Mouse (Mus musculus) thymus, adult 2 months (tissue): ENCODE measurements around the gene Gm4952. TPM values are rescaled to one million over a fixed set of nuclear protein-coding genes. Genes with fewer than 3 reads are reported as not detected.

Experiments
- DNase-seq: peaks from one replicate; pipeline ENCODE4 v3.0.0; 2021
- H3K27ac ChIP-seq: fragments of 200-500 bp; 2 replicates; pipeline ENCODE4 v1.5.1; 2012; ENCODE audit warnings: low read length, control low read depth; ENCODE audit not compliant: control insufficient read depth, insufficient read depth
- H3K27me3 ChIP-seq: fragments of 200-500 bp; 2 replicates; pipeline ENCODE4 v1.6.1; 2012; ENCODE audit warnings: mild to moderate bottlenecking, low read length, moderate library complexity, mixed read lengths; ENCODE audit not compliant: control insufficient read depth, insufficient read depth
- H3K36me3 ChIP-seq: fragments of 200-500 bp; 2 replicates; pipeline ENCODE4 v1.6.1; 2012; ENCODE audit warnings: mild to moderate bottlenecking, low read length, moderate library complexity; ENCODE audit not compliant: control insufficient read depth, insufficient read depth
- H3K4me1 ChIP-seq: fragments of 200-500 bp; replicated peaks from 2 replicates; pipeline ENCODE4 v1.6.1; 2012; ENCODE audit warnings: low read length; ENCODE audit not compliant: control insufficient read depth, insufficient read depth
- H3K4me3 ChIP-seq: fragments of 200-500 bp; 2 replicates; pipeline ENCODE4 v1.5.1; 2012; ENCODE audit warnings: mild to moderate bottlenecking, low read length, control low read depth, moderate library complexity; ENCODE audit not compliant: control insufficient read depth, insufficient read depth
- CTCF ChIP-seq: fragments of 200-500 bp; IDR thresholded peaks from 2 replicates; pipeline ENCODE4 v1.5.1; 2012; ENCODE audit warnings: mild to moderate bottlenecking, control low read depth, low read length, moderate library complexity, borderline replicate concordance; ENCODE audit not compliant: control insufficient read depth, poor library complexity, insufficient read depth; ENCODE audit errors: extremely low read depth
- POLR2A ChIP-seq: fragments of 200-500 bp; IDR thresholded peaks from 2 replicates; pipeline ENCODE4 v1.6.1; 2012; ENCODE audit warnings: mild to moderate bottlenecking, low read length, control low read depth, moderate library complexity; ENCODE audit not compliant: control insufficient read depth, poor library complexity, insufficient read depth; ENCODE audit errors: extremely low read depth
- WGBS: fragments of 180-500 bp; shearing (Covaris S2); methylation state at CpG from one replicate; pipeline ENCODE4 v1.1.7; 2018; 5-methylcytosine and 5-hydroxymethylcytosine counted together
- polyA plus RNA-seq: library from polyadenylated mRNA; depleted of rRNA; stranded (reverse); fragments of >200 nt; gene quantifications from 2 replicates; pipeline ENCODE4 v1.2.3, GENCODE M21; 2012; rRNA removed

Gm4952 gene
- polyA plus RNA-seq, 1 experiment = 0.13 TPM

GRCm38 (mm10) chr19:12671051-12671450, 71.3 kb downstream of the Gm4952 start:
- H3K4me3 ChIP-seq = no peak overlapping the region
- 95% methylated on average over 4 of the region's 4 CpGs for WGBS
- no peaks in the 10 kb centered on the region for H3K36me3 ChIP-seq
- H3K27ac ChIP-seq = no peak overlapping the region
- H3K27me3 ChIP-seq = no peaks in the 10 kb centered on the region
- no peak for DNase-seq
- TF ChIP-seq POLR2A (no peak), CTCF (no peak)
- H3K4me1 ChIP-seq = no peaks in the 10 kb centered on the region

GRCm38 (mm10) chr19:12677812-12678211, 78.0 kb downstream of the Gm4952 start, which contains the start of gene Olfr1443:
TSS of gene Olfr1443 (plus strand) at chr19:12678112.
- no peaks in the 10 kb centered on the region for H3K36me3 ChIP-seq
- no peak within 1 kb of the TSS for H3K27ac ChIP-seq
- H3K4me1 ChIP-seq = no peaks in the 10 kb centered on the region
- H3K27me3 ChIP-seq = no peaks in the 10 kb centered on the region
- no peak for TF ChIP-seq POLR2A
- no peak for TF ChIP-seq CTCF
- WGBS = 76% methylated on average over 3 of the region's 3 CpGs
- no peak for DNase-seq
- H3K4me3 ChIP-seq = no peak within 1 kb of the TSS

Other genes starting within 250 kb of the Gm4952 start
- gene Olfr1440, start 212.7 kb upstream of the Gm4952 start, polyA plus RNA-seq = not detected in 2 replicates
- not detected in 2 replicates for gene Olfr1441, start 182.5 kb upstream of the Gm4952 start, polyA plus RNA-seq
- gene Pfpl, start 172.1 kb upstream of the Gm4952 start, polyA plus RNA-seq = 0.03 TPM in 1 of 2 replicates, not detected in the other
- 24.0 and 34.0 TPM in 2 replicates for gene Mpeg1, start 139.2 kb upstream of the Gm4952 start, polyA plus RNA-seq
- gene Dtx4, start 98.5 kb upstream of the Gm4952 start, polyA plus RNA-seq = 5.6 and 6.3 TPM in 2 replicates
- 4.4 and 4.9 TPM in 2 replicates for gene Fam111a, start 54.2 kb upstream of the Gm4952 start, polyA plus RNA-seq
- gene Glyat, start 33.3 kb downstream of the Gm4952 start, polyA plus RNA-seq = 0.11 TPM in 1 of 2 replicates, not detected in the other
- gene Olfr1442, start 70.5 kb downstream of the Gm4952 start, polyA plus RNA-seq = not detected in 2 replicates
- not detected in 2 replicates for gene Olfr1443, start 78.1 kb downstream of the Gm4952 start, polyA plus RNA-seq
- 0.09 and 0.34 TPM in 2 replicates for gene Keg1, start 95.8 kb downstream of the Gm4952 start, polyA plus RNA-seq
- gene Cntf, start 165.7 kb downstream of the Gm4952 start, polyA plus RNA-seq = 2.5 and 3.0 TPM in 2 replicates
- 20.8 and 21.6 TPM in 2 replicates for gene Zfp91, start 196.2 kb downstream of the Gm4952 start, polyA plus RNA-seq
- 32.2 and 40.4 TPM in 2 replicates for gene Lpxn, start 196.2 kb downstream of the Gm4952 start, polyA plus RNA-seq
- 0.15 TPM in 1 of 2 replicates, not detected in the other for gene Gm5244, start 246.7 kb downstream of the Gm4952 start, polyA plus RNA-seq